Mouse (Mus musculus) erythroblast, embryonic 14.5 days (primary cell): ENCODE measurements around the gene Lgals3bp.

ENCODE experiments used
- GATA1 ChIP-seq: IDR thresholded peaks from 2 replicates; pipeline ENCODE4 v1.6.1; 2012; ENCODE audit warnings: low read length, inconsistent platforms, mixed read lengths
- TAL1 ChIP-seq: IDR thresholded peaks from 3 replicates; pipeline ENCODE4 v1.6.1; 2012; ENCODE audit warnings: low read length, inconsistent platforms, mixed read lengths

DNA sequence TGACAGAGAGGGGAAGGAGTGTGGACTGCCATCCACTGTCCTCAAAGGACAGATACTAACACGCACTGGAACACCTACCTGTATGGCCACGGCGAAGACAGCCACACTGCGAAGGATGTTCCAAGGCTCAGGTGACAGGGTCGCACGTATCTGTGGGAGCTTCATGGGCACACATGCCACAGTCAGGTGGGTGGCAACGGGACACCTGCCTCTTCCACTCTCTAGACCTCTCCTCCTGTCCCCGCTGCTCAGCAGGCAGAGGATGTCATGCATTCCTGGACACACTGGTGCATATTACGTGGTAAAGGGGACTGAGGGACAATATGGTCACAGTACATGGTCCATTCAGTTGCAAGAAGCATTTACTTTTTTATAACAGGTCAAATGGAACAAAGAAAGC is 15.6 kb upstream of the Lgals3bp start:
- no peak for TF ChIP-seq GATA1
- no peak for TF ChIP-seq TAL1
